15 mouse cellular contexts compared by ENCODE assay signal in genomic region chr8:119819316-119819715, GRCm38 (mm10). TPM values are rescaled to one million over a fixed set of nuclear protein-coding genes. Genes with fewer than 3 reads are reported as not detected.
A peak's percentile ranks its signal among the peaks of the same experiment; 100 is the strongest.
DNase-seq lines count a peak whose midpoint lies in the region; ATAC-seq and TF ChIP-seq lines count a peak whose summit lies in the region.
"Had no signal": no experiment of that assay in that cellular context is flagged by ENCODE, and none has a peak within 500 bp of the region (broad histone marks: within the 10 kb centered on the region; RNA-seq: fewer than 3 reads in every experiment).

No protein-coding gene starts in this region.

- no peak for TF ChIP-seq CTCF in forebrain, postnatal 0 days (IDR thresholded peaks at IDR 0.05; ENCODE audit: low read depth)
- TF ChIP-seq CTCF in stomach, postnatal 0 days (IDR thresholded peaks at IDR 0.05; ENCODE audit: low read depth): no peak

- no peak for DNase-seq in forebrain, postnatal 0 days
- no peak for DNase-seq in forebrain, embryonic 10.5 days (ENCODE audit: extremely low spot score, low spot score)
- no peak for DNase-seq in stomach, postnatal 0 days (ENCODE audit: low spot score)
- DNase-seq in kidney, adult 9 months: peak; percentile 82
- no peak for DNase-seq in heart, postnatal 14 days
- DNase-seq in heart, postnatal 4 days: no peak
- DNase-seq: B cell, adult 2 months; layer of hippocampus, postnatal 36 days; lung, postnatal 10 days; thymus, postnatal 36 days had no signal

- TF ChIP-seq EP300 in stomach, postnatal 0 days (optimal IDR thresholded peaks at IDR 0.05): no peak

- no peak overlapping the region for H3K9ac ChIP-seq in forebrain, postnatal 0 days
- H3K9ac ChIP-seq in stomach, embryonic 16.5 days (ENCODE audit: low read length): peak overlapping the region; percentile 28; the same call in 1 of the 2 replicates
- no peak overlapping the region for H3K9ac ChIP-seq in stomach, postnatal 0 days (ENCODE audit: low read length)
- H3K9ac ChIP-seq: embryonic facial prominence, embryonic 12.5 days; heart, embryonic 12.5 days; liver, embryonic 14.5 days had no signal

- H3K9me3 ChIP-seq in forebrain, postnatal 0 days (ENCODE audit: low read length): no peaks in the 10 kb centered on the region
- H3K9me3 ChIP-seq in forebrain, embryonic 10.5 days: no peaks in the 10 kb centered on the region
- no peaks in the 10 kb centered on the region for H3K9me3 ChIP-seq in stomach, embryonic 16.5 days (replicated peaks; ENCODE audit: control insufficient read depth, low read length)
- H3K9me3 ChIP-seq in stomach, postnatal 0 days (ENCODE audit: control insufficient read depth, low read length): no peaks in the 10 kb centered on the region
- H3K9me3 ChIP-seq: embryonic facial prominence, embryonic 12.5 days; heart, embryonic 12.5 days had no signal

- no peak overlapping the region for H3K4me2 ChIP-seq in forebrain, postnatal 0 days (ENCODE audit: low read depth)
- H3K4me2 ChIP-seq in stomach, embryonic 16.5 days (ENCODE audit: low read depth, low read length): no peak overlapping the region
- H3K4me2 ChIP-seq in stomach, postnatal 0 days (replicated peaks; ENCODE audit: low read depth): no peak overlapping the region
- H3K4me2 ChIP-seq: embryonic facial prominence, embryonic 12.5 days; heart, embryonic 12.5 days; midbrain, embryonic 11.5 days had no signal

- 0 out of 2 replicates have a peak, but pooled peaks have one; percentile 45 for ATAC-seq in forebrain, postnatal 0 days
- ATAC-seq in stomach, embryonic 16.5 days (ENCODE audit: insufficient read depth, low FRiP score): no peak
- no peak for ATAC-seq in stomach, postnatal 0 days (ENCODE audit: low FRiP score, low TSS enrichment)

- H3K4me1 ChIP-seq in forebrain, postnatal 0 days (ENCODE audit: insufficient read depth): no peaks in the 10 kb centered on the region
- peaks cover 51% of the 10 kb centered on the region for H3K4me1 ChIP-seq in forebrain, embryonic 10.5 days
- peaks cover 28% of the 10 kb centered on the region for H3K4me1 ChIP-seq in stomach, embryonic 16.5 days (ENCODE audit: control insufficient read depth, insufficient read depth, low read length)
- H3K4me1 ChIP-seq in stomach, postnatal 0 days (replicated peaks; ENCODE audit: control insufficient read depth, insufficient read depth): peaks cover 3% of the 10 kb centered on the region
- H3K4me1 ChIP-seq: embryonic facial prominence, embryonic 12.5 days had no signal

- H3K36me3 ChIP-seq in forebrain, postnatal 0 days (ENCODE audit: insufficient read depth): peaks cover 19% of the 10 kb centered on the region
- H3K36me3 ChIP-seq in forebrain, embryonic 10.5 days (replicated peaks): peaks cover 75% of the 10 kb centered on the region
- H3K36me3 ChIP-seq in stomach, embryonic 16.5 days (ENCODE audit: control insufficient read depth, insufficient read depth, low read length): peaks cover 8% of the 10 kb centered on the region; the same call in 1 of the 2 replicates
- H3K36me3 ChIP-seq in stomach, postnatal 0 days (ENCODE audit: control insufficient read depth, insufficient read depth, low read length): no peaks in the 10 kb centered on the region

- WGBS in forebrain, postnatal 0 days: 66% methylated on average over 7 of the region's 7 CpGs
- WGBS in forebrain, embryonic 10.5 days: 79% methylated on average over 7 of the region's 7 CpGs
- 69% methylated on average over 7 of the region's 7 CpGs for WGBS in stomach, embryonic 16.5 days
- 63% methylated on average over 7 of the region's 7 CpGs for WGBS in stomach, postnatal 0 days

- H3K4me3 ChIP-seq in forebrain, postnatal 0 days (ENCODE audit: low read depth, low read length): no peak overlapping the region
- no peak overlapping the region for H3K4me3 ChIP-seq in forebrain, embryonic 10.5 days
- H3K4me3 ChIP-seq in stomach, embryonic 16.5 days (replicated peaks; ENCODE audit: low read length): no peak overlapping the region
- no peak overlapping the region for H3K4me3 ChIP-seq in stomach, postnatal 0 days (ENCODE audit: low read depth, low read length)
- H3K4me3 ChIP-seq: embryonic facial prominence, embryonic 12.5 days; heart, embryonic 12.5 days had no signal

- no peaks in the 10 kb centered on the region for H3K27me3 ChIP-seq in forebrain, postnatal 0 days (ENCODE audit: insufficient read depth, low read length)
- H3K27me3 ChIP-seq in forebrain, embryonic 10.5 days (ENCODE audit: poor library complexity, severe bottlenecking): no peaks in the 10 kb centered on the region
- H3K27me3 ChIP-seq in stomach, embryonic 16.5 days (ENCODE audit: control insufficient read depth, insufficient read depth, low read length): no peaks in the 10 kb centered on the region
- H3K27me3 ChIP-seq in stomach, postnatal 0 days (ENCODE audit: control insufficient read depth, insufficient read depth, low read length): no peaks in the 10 kb centered on the region
- H3K27me3 ChIP-seq: embryonic facial prominence, embryonic 12.5 days; heart, embryonic 12.5 days had no signal

- intact Hi-C loops in heart, postnatal 14 days (cut with DNase I): no loop called here

- no peak overlapping the region for H3K27ac ChIP-seq in forebrain, postnatal 0 days (ENCODE audit: low read depth, low read length)
- H3K27ac ChIP-seq in forebrain, embryonic 10.5 days: no peak overlapping the region; the same call in 1 of the 2 replicates
- no peak overlapping the region for H3K27ac ChIP-seq in stomach, embryonic 16.5 days (ENCODE audit: low read length)
- no peak overlapping the region for H3K27ac ChIP-seq in stomach, postnatal 0 days (replicated peaks)
- H3K27ac ChIP-seq: embryonic facial prominence, embryonic 12.5 days; liver, embryonic 14.5 days had no signal

RNA-seq across cellular contexts. Expression of gene Cotl1, which starts 21.0 kb away (rescaled TPM):
- total RNA-seq in forebrain, postnatal 0 days (2014; rRNA removed): 177 and 224 TPM in 2 replicates
- 134 and 156 TPM in 2 replicates for polyA plus RNA-seq in forebrain, postnatal 0 days (2015; fragmentation: Nextera tagmentation; extraction: Ambion mirVana)
- 109 and 114 TPM in 2 replicates for polyA plus RNA-seq in forebrain, embryonic 10.5 days (2016; fragmentation: Nextera tagmentation; extraction: Ambion mirVana)
- polyA plus RNA-seq in stomach, embryonic 16.5 days (2015; fragmentation: Nextera tagmentation; extraction: Ambion mirVana): 144 and 177 TPM in 2 replicates
- polyA plus RNA-seq in stomach, postnatal 0 days (2015; fragmentation: Nextera tagmentation; extraction: Ambion mirVana): 100 and 106 TPM in 2 replicates
- total RNA-seq in heart, postnatal 14 days (2021): 10 to 100 TPM; 26.1 to 29.3 TPM
- 10 to 100 TPM; 51.5 to 56.0 TPM for total RNA-seq in heart, postnatal 4 days (2021)

RNA-seq across cellular contexts. Expression of gene Tldc1, which starts 41.1 kb away (rescaled TPM):
- total RNA-seq in forebrain, postnatal 0 days (2014; rRNA removed): 21.0 and 21.1 TPM in 2 replicates
- polyA plus RNA-seq in forebrain, postnatal 0 days (2015; fragmentation: Nextera tagmentation; extraction: Ambion mirVana): 6.8 and 9.4 TPM in 2 replicates
- 16.7 and 17.3 TPM in 2 replicates for polyA plus RNA-seq in forebrain, embryonic 10.5 days (2016; fragmentation: Nextera tagmentation; extraction: Ambion mirVana)
- 14.5 and 16.5 TPM in 2 replicates for polyA plus RNA-seq in stomach, embryonic 16.5 days (2015; fragmentation: Nextera tagmentation; extraction: Ambion mirVana)
- polyA plus RNA-seq in stomach, postnatal 0 days (2015; fragmentation: Nextera tagmentation; extraction: Ambion mirVana): 9.1 and 10.7 TPM in 2 replicates
- total RNA-seq in heart, postnatal 14 days (2021): 10 to 100 TPM; 11.6 to 14.6 TPM
- 1 to 10 TPM; 9.0 to 9.2 TPM for total RNA-seq in heart, postnatal 4 days (2021)

RNA-seq across cellular contexts. Expression of gene Klhl36, which starts 42.8 kb away (rescaled TPM):
- total RNA-seq in forebrain, postnatal 0 days (2014; rRNA removed): 18.7 and 23.0 TPM in 2 replicates
- polyA plus RNA-seq in forebrain, postnatal 0 days (2015; fragmentation: Nextera tagmentation; extraction: Ambion mirVana): 18.0 and 20.3 TPM in 2 replicates
- 10.8 and 11.1 TPM in 2 replicates for polyA plus RNA-seq in forebrain, embryonic 10.5 days (2016; fragmentation: Nextera tagmentation; extraction: Ambion mirVana)
- 10.7 and 12.7 TPM in 2 replicates for polyA plus RNA-seq in stomach, embryonic 16.5 days (2015; fragmentation: Nextera tagmentation; extraction: Ambion mirVana)
- polyA plus RNA-seq in stomach, postnatal 0 days (2015; fragmentation: Nextera tagmentation; extraction: Ambion mirVana): 9.0 and 10.0 TPM in 2 replicates
- 1 to 10 TPM; 3.7 TPM for total RNA-seq in heart, postnatal 14 days (2021)
- total RNA-seq in heart, postnatal 4 days (2021): 1 to 10 TPM; 4.7 to 4.8 TPM
